In the genomic region with DNA sequence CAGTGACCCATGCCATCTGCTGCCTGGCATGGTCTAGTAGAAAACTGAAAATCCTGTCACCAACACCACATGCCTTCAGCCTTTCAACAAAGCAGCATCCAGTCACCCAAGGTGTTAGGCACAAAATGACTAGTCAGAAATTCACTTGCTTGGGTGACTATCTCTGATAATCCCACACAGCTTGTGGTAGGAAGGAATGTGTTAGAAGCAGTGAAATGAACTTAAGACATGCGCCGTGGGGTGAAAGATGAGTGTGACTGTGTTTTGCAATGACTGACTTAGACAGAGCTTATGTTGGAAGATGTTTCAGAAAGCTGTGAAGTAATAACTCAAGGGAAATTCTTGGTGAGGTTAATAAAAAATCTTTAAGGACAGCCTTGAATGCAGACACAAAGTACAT, we compare ENCODE assay signal across 8 mouse cellular contexts.
"Had no signal": no experiment of that assay in that cellular context is flagged by ENCODE, and none has a peak within 500 bp of the region (broad histone marks: within the 10 kb centered on the region; RNA-seq: fewer than 3 reads in every experiment).

No protein-coding gene starts in this region.

- DNase-seq: kidney, adult 8-10 months; kidney, postnatal 10 days; kidney, postnatal 36 days; left cerebral cortex, postnatal 4 days; liver, postnatal 0 days; lung, embryonic 14.5 days; thymus, adult 18-20 months; thymus, postnatal 14 days had no signal
